Mouse (Mus musculus): ENCODE measurements around the gene Ubac1. TPM values are rescaled to one million over a fixed set of nuclear protein-coding genes. Genes with fewer than 3 reads are reported as not detected.

The Ubac1 gene
- 49.7 TPM for polyA plus RNA-seq (2014; fragmentation: Illumina TruSeq; extraction: RNeasy Lipid Tissue Mini Kit (QIAGEN cat#74804); ENCODE audit: low read depth, low replicate concordance)

DNA sequence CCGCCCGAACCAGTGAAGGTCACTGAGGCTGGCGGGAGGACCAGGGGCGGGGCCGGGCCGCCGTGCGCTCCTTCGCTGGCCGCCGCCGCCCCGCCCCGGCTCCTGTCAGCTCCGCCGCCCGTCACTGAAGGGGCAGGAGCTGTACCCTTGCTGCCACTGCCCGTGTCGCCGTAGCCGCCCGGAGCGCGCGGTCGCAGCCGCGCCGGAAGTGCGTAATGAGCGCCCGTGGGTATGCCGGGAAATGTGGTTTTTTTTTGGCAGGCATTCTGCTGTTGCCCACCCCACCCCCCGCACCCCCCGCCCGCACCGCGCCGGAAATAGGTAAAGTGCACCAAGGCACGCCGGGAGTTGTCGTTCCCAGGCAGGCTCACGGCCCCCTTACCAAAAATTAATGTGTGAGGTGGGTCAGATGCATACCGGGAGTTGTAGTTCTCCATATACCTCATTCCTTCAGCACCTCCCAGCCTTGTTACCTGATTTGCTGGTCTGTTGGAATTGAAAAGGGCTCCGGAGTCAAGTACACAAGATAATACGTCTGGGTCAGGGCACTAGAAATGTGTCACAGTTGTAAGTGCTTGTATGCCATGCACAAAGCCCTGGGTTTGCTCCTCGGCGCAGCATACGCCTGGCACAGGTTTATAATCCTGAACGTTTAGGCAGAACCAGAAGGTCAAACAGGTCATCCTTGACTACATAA lies at the start of gene Ubac1:
TSS of gene Ubac1 (minus strand) at position 187 of the 697 bp plus-strand sequence.

GRCm38 (mm10) chr2:25983159-25983907 lies 38.2 kb downstream of the Ubac1 start, which contains the start of gene Camsap1:
Gene Camsap1 (minus strand): TSS chr2:25983282.

Other genes with a start within 250 kb of the Ubac1 start
- not detected for gene Lcn11, start 244.7 kb downstream of the Ubac1 start, polyA plus RNA-seq (2014; fragmentation: Illumina TruSeq; extraction: RNeasy Lipid Tissue Mini Kit (QIAGEN cat#74804); ENCODE audit: low read depth, low replicate concordance)
- gene Gm13539, start 239.5 kb downstream of the Ubac1 start, polyA plus RNA-seq (2014; fragmentation: Illumina TruSeq; extraction: RNeasy Lipid Tissue Mini Kit (QIAGEN cat#74804); ENCODE audit: low read depth, low replicate concordance): 3.1 TPM
- 58.7 TPM for gene Glt6d1, start 205.9 kb downstream of the Ubac1 start, polyA plus RNA-seq (2014; fragmentation: Illumina TruSeq; extraction: RNeasy Lipid Tissue Mini Kit (QIAGEN cat#74804); ENCODE audit: low read depth, low replicate concordance)
- gene Lcn9, start 198.6 kb downstream of the Ubac1 start, polyA plus RNA-seq (2014; fragmentation: Illumina TruSeq; extraction: RNeasy Lipid Tissue Mini Kit (QIAGEN cat#74804); ENCODE audit: low read depth, low replicate concordance): not detected
- not detected for gene Sohlh1, start 174.5 kb downstream of the Ubac1 start, polyA plus RNA-seq (2014; fragmentation: Illumina TruSeq; extraction: RNeasy Lipid Tissue Mini Kit (QIAGEN cat#74804); ENCODE audit: low read depth, low replicate concordance)
- 0.46 TPM for gene Kcnt1, start 158.0 kb downstream of the Ubac1 start, polyA plus RNA-seq (2014; fragmentation: Illumina TruSeq; extraction: RNeasy Lipid Tissue Mini Kit (QIAGEN cat#74804); ENCODE audit: low read depth, low replicate concordance)
- gene Camsap1, start 38.5 kb downstream of the Ubac1 start, polyA plus RNA-seq (2014; fragmentation: Illumina TruSeq; extraction: RNeasy Lipid Tissue Mini Kit (QIAGEN cat#74804); ENCODE audit: low read depth, low replicate concordance): 180 TPM
- gene Nacc2, start 101.5 kb upstream of the Ubac1 start, polyA plus RNA-seq (2014; fragmentation: Illumina TruSeq; extraction: RNeasy Lipid Tissue Mini Kit (QIAGEN cat#74804); ENCODE audit: low read depth, low replicate concordance): 3.0 TPM
- not detected for gene Lhx3, start 186.5 kb upstream of the Ubac1 start, polyA plus RNA-seq (2014; fragmentation: Illumina TruSeq; extraction: RNeasy Lipid Tissue Mini Kit (QIAGEN cat#74804); ENCODE audit: low read depth, low replicate concordance)
- 20.2 TPM for gene Qsox2, start 215.8 kb upstream of the Ubac1 start, polyA plus RNA-seq (2014; fragmentation: Illumina TruSeq; extraction: RNeasy Lipid Tissue Mini Kit (QIAGEN cat#74804); ENCODE audit: low read depth, low replicate concordance)

Measured in testis, adult 10 weeks (tissue).